Mouse (Mus musculus) MEL (cell line): ENCODE results near the gene Fgf16.

Experiments used
- CHD1 ChIP-seq: IDR thresholded peaks from 2 replicates; pipeline ENCODE4 v1.6.1; 2012; ENCODE audit warnings: low read depth, mild to moderate bottlenecking, inconsistent platforms, low read length, improper control_type of control experiment
- CTCF ChIP-seq, 3 experiments: IDR thresholded peaks in 2 of 3; conservative IDR thresholded peaks in 1 of 3; 2 replicates each; pipeline ENCODE4 v1.5.1; 2011 to 2012; ENCODE audit warnings: low read length in 3 of 3, low read depth in 2 of 3, mild to moderate bottlenecking in 2 of 3, improper control_type of control experiment in 1 of 3, inconsistent platforms in 1 of 3, mixed read lengths in 1 of 3, moderate library complexity in 1 of 3; ENCODE audit not compliant: control insufficient read depth in 1 of 3, insufficient read depth in 1 of 3, poor library complexity in 1 of 3, severe bottlenecking in 1 of 3
- EP300 ChIP-seq, 2 experiments: IDR thresholded peaks; 2 replicates each; pipeline ENCODE4 v1.6.1; 2011; ENCODE audit warnings: improper control_type of control experiment in 2 of 2, low read length in 2 of 2, low read depth in 1 of 2, mild to moderate bottlenecking in 1 of 2
- ETS1 ChIP-seq: IDR thresholded peaks from 2 replicates; pipeline ENCODE4 v1.6.1; 2012; ENCODE audit warnings: low read depth, mild to moderate bottlenecking, inconsistent platforms, low read length, improper control_type of control experiment, moderate library complexity
- HCFC1 ChIP-seq: IDR thresholded peaks from 2 replicates; pipeline ENCODE4 v1.6.1; 2012; ENCODE audit warnings: low read depth, mild to moderate bottlenecking, inconsistent platforms, low read length, improper control_type of control experiment, moderate library complexity
- JUND ChIP-seq: IDR thresholded peaks from 2 replicates; pipeline ENCODE4 v1.6.1; 2011; ENCODE audit warnings: low read depth, mild to moderate bottlenecking, improper control_type of control experiment, low read length
- KAT2A ChIP-seq: conservative IDR thresholded peaks from 2 replicates; pipeline ENCODE4 v1.6.1; 2012; ENCODE audit warnings: low read depth, low read length, improper control_type of control experiment, inconsistent platforms
- MAX ChIP-seq: IDR thresholded peaks from 2 replicates; pipeline ENCODE4 v1.6.1; 2011; ENCODE audit warnings: low read length, improper control_type of control experiment
- MAZ ChIP-seq: IDR thresholded peaks from 2 replicates; pipeline ENCODE4 v1.6.1; 2012; ENCODE audit warnings: low read depth, mild to moderate bottlenecking, inconsistent platforms, low read length, improper control_type of control experiment
- POLR2A ChIP-seq, 2 experiments: IDR thresholded peaks; 2 replicates each; pipeline ENCODE4 v1.6.1; 2011 to 2012; ENCODE audit warnings: low read length in 2 of 2, mild to moderate bottlenecking in 2 of 2, control low read depth in 1 of 2, improper control_type of control experiment in 1 of 2, low read depth in 1 of 2, moderate library complexity in 1 of 2; ENCODE audit not compliant: control insufficient read depth in 1 of 2, insufficient read depth in 1 of 2, poor library complexity in 1 of 2
- SMC3 ChIP-seq: IDR thresholded peaks from 2 replicates; pipeline ENCODE4 v1.6.1; 2011; ENCODE audit warnings: low read depth, low read length, improper control_type of control experiment
- TCF12 ChIP-seq: IDR thresholded peaks from 2 replicates; pipeline ENCODE4 v1.6.1; 2014; ENCODE audit warnings: low read depth, mild to moderate bottlenecking, inconsistent platforms, low read length, improper control_type of control experiment, moderate library complexity
- USF2 ChIP-seq, 2 experiments: IDR thresholded peaks; 2 replicates each; pipeline ENCODE4 v1.6.1; 2011 to 2012; ENCODE audit warnings: improper control_type of control experiment in 2 of 2, low read length in 2 of 2, borderline replicate concordance in 1 of 2, inconsistent platforms in 1 of 2, low read depth in 1 of 2, mild to moderate bottlenecking in 1 of 2; ENCODE audit not compliant: insufficient read depth in 1 of 2
- ZC3H11A ChIP-seq: IDR thresholded peaks from 2 replicates; pipeline ENCODE4 v1.6.1; 2012; ENCODE audit warnings: low read depth, mild to moderate bottlenecking, inconsistent platforms, low read length, improper control_type of control experiment

DNA sequence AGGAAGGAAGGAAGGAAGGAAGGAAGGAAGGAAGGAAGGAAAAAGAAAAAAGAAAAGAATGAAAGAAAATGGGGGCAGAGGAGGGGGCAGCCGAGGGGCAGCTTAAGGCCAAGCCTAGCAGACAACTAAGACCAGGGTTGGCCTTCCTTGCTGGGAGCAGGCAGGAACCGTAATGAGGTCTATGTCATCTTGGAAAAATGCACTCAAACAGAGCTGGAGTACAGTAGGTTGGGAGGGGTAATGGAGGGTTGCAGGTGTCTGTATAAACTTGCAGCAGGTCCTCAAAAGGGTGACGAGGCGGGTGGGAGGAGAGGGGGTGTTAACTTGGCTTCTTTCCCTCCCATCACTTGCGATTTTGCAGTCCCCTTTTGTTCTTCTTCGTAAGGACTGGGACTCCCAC lies 1.9 kb downstream of the Fgf16 start:
- no peak for TF ChIP-seq CTCF (IDR thresholded peaks at IDR 0.05 in 2 of 3, conservative IDR thresholded peaks at IDR 0.05 in 1 of 3; ENCODE audit: control insufficient read depth in 1 of 3, insufficient read depth in 1 of 3, low read depth in 2 of 3, low read length in 3 of 3, poor library complexity in 1 of 3, severe bottlenecking in 1 of 3)
- no peak for TF ChIP-seq CHD1
- no peak for TF ChIP-seq MAZ
- no peak for TF ChIP-seq EP300 (IDR thresholded peaks at IDR 0.05; ENCODE audit: low read depth in 1 of 2, low read length in 2 of 2)
- TF ChIP-seq POLR2A (IDR thresholded peaks at IDR 0.05; ENCODE audit: control insufficient read depth in 1 of 2, insufficient read depth in 1 of 2, low read depth in 1 of 2, low read length in 2 of 2, poor library complexity in 1 of 2) = no peak
- no peak for TF ChIP-seq ZC3H11A
- no peak for TF ChIP-seq KAT2A
- no peak for TF ChIP-seq ETS1
- no peak for TF ChIP-seq SMC3
- TF ChIP-seq TCF12 = no peak
- no peak for TF ChIP-seq HCFC1
- TF ChIP-seq USF2 (IDR thresholded peaks at IDR 0.05; ENCODE audit: borderline replicate concordance in 1 of 2, insufficient read depth in 1 of 2, low read depth in 1 of 2, low read length in 2 of 2) = no peak
- no peak for TF ChIP-seq MAX
- no peak for TF ChIP-seq JUND
